Mouse (Mus musculus) liver, embryonic 11.5 days (tissue): ENCODE measurements around the gene Galnt5. TPM values are rescaled to one million over a fixed set of nuclear protein-coding genes. Genes with fewer than 3 reads are reported as not detected.

ENCODE experiments used
- ATAC-seq: fragments of 200-750 bp; cut with Nextera tagmentation; replicated peaks from 2 replicates; pipeline ENCODE4 v1.8.0; 2017; ENCODE audit warnings: moderate number of reproducible peaks, mild to moderate bottlenecking, moderate TSS enrichment, moderate library complexity; ENCODE audit not compliant: low FRiP score
- DNase-seq: peaks from one replicate; pipeline ENCODE4 v3.0.0-alpha.2; 2017; ENCODE audit warnings: low spot score
- H3K27ac ChIP-seq: fragments of 300-500 bp; sonication (generic); 2 replicates; pipeline ENCODE4 v1.5.1; 2014; ENCODE audit warnings: mild to moderate bottlenecking, low read depth, low read length, control low read depth
- H3K27me3 ChIP-seq: fragments of 300-500 bp; sonication (generic); replicated peaks from 2 replicates; pipeline ENCODE4 v1.6.1; 2014; ENCODE audit warnings: low read length, mixed read lengths; ENCODE audit not compliant: control insufficient read depth, insufficient read depth
- H3K36me3 ChIP-seq: fragments of 300-500 bp; sonication (generic); 2 replicates; pipeline ENCODE4 v1.6.1; 2014; ENCODE audit warnings: mild to moderate bottlenecking, low read length, moderate library complexity, mixed read lengths; ENCODE audit not compliant: control insufficient read depth, insufficient read depth
- H3K4me1 ChIP-seq: fragments of 300-500 bp; sonication (generic); replicated peaks from 2 replicates; pipeline ENCODE4 v1.6.1; 2014; ENCODE audit warnings: low read length, mixed read lengths; ENCODE audit not compliant: control insufficient read depth, insufficient read depth
- H3K4me2 ChIP-seq: fragments of 300-500 bp; sonication (generic); 2 replicates; pipeline ENCODE4 v1.6.1; 2014; ENCODE audit warnings: mild to moderate bottlenecking, control low read depth, moderate library complexity
- H3K4me3 ChIP-seq: fragments of 300-500 bp; sonication (generic); 2 replicates; pipeline ENCODE4 v1.5.1; 2014; ENCODE audit warnings: low read depth, low read length, control low read depth
- H3K9ac ChIP-seq: fragments of 300-500 bp; sonication (generic); 2 replicates; pipeline ENCODE4 v1.6.1; 2014; ENCODE audit warnings: low read depth, low read length, control low read depth
- H3K9me3 ChIP-seq: fragments of 300-500 bp; sonication (generic); 2 replicates; pipeline ENCODE4 v1.6.1; 2016; ENCODE audit warnings: low read length, inconsistent platforms, mixed read lengths; ENCODE audit not compliant: control insufficient read depth
- WGBS: fragments of 180-500 bp; shearing (Covaris S2); extraction: QIAGEN DNeasy Blood & Tissue Kit; methylation state at CpG from one replicate; pipeline ENCODE4 v1.1.7; 2014; 5-methylcytosine and 5-hydroxymethylcytosine counted together
- polyA plus RNA-seq: library from polyadenylated mRNA; unstranded; fragments of >200 nt; fragmentation: Nextera tagmentation; extraction: Ambion mirVana; gene quantifications from 2 replicates; pipeline ENCODE4 v1.2.1, GENCODE M21; 2014

The Galnt5 gene
- polyA plus RNA-seq, 1 experiment from 2014 or later = 0.16 TPM

- H3K4me1 ChIP-seq = no peaks in the 10 kb centered on the region
- ATAC-seq (no peak), DNase-seq (no peak)
- no peak overlapping the region for H3K4me2 ChIP-seq
- no peaks in the 10 kb centered on the region for H3K36me3 ChIP-seq
- H3K9me3 ChIP-seq = no peaks in the 10 kb centered on the region
- 71% methylated on average over 1 of the region's 1 CpGs for WGBS
- H3K9ac ChIP-seq = no peak overlapping the region
- no peak overlapping the region for H3K4me3 ChIP-seq
- no peak overlapping the region for H3K27ac ChIP-seq
- no peaks in the 10 kb centered on the region for H3K27me3 ChIP-seq
Measured at GRCm38 (mm10) chr2:58094818-58095217, 97.1 kb downstream of the Galnt5 start.

Other genes starting within 250 kb of the Galnt5 start
- gene Ermn, start 55.0 kb downstream of the Galnt5 start, polyA plus RNA-seq = not detected in 2 replicates
- gene Cytip, start 197.6 kb downstream of the Galnt5 start, polyA plus RNA-seq = 1.9 and 2.0 TPM in 2 replicates